Mouse (Mus musculus): ENCODE results near the gene Slamf6. TPM values are rescaled to one million over a fixed set of nuclear protein-coding genes. Genes with fewer than 3 reads are reported as not detected.
"Not testable (repeated sequence)": the region's sequence is repeated elsewhere in the genome, so short reads cannot be mapped to it uniquely, and the experiment has no call there.

Slamf6 gene
- polyA plus RNA-seq, 1 experiment: 2.8 TPM

DNA sequence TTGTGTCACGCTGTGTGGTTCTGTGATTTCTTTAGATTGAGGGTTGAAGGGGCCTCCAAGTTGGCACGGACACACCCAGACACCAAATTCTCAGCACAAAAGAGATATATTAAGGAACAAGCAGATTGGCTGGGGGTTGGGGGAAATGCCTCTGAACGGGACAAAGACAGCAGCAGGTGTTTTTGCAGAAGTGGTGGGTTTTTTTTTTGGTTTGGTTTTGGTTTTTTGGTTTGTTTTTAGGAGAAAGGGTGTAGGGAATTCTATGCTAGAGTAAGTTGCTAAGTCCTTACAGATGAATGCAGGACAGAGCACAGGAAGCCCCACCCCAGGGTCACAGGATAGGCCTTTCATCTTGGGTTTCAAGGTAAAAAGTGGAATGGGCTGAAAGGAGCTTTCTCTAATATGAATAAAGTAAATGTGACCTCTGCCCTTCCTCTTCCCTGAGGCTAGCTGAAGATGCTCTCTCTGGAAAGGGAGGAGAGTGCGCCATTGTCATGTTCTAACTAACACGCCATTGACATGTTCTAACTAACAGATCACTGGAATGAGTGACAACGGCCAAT lies 31.7 kb downstream of the Slamf6 start:
- WGBS: 80% methylated on average over 6 of the region's 6 CpGs
- no peak for DNase-seq (ENCODE audit: low read depth, low spot score)

DNA sequence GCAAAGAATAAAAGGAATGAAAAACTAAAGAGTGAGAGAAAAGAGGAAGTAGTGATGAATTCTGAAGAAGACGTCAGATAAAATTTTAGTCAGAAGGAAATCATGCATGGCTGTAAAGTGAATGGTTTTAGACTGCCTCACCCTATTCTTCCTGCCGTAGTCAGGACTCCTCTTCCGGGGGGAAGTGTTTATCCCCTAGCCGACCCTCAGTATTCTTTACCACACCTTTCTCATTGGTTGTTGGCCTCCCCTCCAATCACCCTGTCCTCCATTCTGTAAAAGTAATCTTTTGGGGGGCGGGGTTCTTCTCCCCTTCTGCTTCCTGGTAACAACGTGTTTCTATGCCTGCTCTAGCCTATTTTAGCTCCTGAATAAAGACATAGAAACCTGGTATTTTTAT lies 37.8 kb downstream of the Slamf6 start:
- no peak for DNase-seq (ENCODE audit: low read depth, low spot score)
- WGBS: 45% methylated on average over 6 of the region's 6 CpGs

DNA sequence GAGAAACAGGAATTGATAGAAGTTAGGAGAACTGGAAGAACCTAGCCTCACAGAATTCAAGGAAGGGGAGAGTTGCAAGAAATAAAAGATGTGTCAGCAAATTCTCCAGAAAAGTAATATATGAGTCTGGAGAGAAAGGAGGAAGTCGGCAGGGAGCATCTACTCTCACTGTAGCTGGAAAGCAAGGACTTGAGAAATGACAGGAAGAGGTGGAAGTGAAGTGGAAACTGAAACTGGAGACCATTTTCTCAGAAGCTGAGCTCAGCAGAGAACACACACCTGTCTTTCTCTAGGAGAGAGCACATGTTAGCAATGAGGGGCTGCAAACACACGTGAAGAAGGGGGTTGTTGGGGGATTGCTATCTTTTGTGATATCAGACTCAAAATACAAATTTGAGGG lies 40.1 kb downstream of the Slamf6 start:
- no peak for DNase-seq (ENCODE audit: low read depth, low spot score)
- WGBS: 55% methylated on average over 2 of the region's 2 CpGs

DNA sequence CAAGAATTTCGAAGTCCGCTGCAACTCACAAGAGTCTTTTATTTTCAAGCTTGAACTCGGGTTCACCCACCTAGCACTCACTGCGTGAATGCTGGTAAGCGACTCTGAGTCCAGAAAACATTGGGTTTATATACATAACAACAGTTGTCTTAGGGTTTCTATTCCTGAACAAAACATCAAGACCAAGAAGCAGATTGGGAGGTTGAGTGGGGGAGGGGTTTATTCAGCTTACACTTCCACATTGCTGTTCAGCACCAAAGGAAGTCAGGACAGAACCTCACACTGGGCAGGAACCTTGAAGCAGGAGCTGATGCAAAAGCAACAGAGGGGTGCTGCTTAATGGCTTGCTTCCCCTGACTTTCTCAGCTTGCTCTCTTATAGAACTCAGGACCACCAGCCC lies 43.4 kb downstream of the Slamf6 start:
- no peak for DNase-seq (ENCODE audit: low read depth, low spot score)
- 91% methylated on average over 5 of the region's 5 CpGs for WGBS

DNA sequence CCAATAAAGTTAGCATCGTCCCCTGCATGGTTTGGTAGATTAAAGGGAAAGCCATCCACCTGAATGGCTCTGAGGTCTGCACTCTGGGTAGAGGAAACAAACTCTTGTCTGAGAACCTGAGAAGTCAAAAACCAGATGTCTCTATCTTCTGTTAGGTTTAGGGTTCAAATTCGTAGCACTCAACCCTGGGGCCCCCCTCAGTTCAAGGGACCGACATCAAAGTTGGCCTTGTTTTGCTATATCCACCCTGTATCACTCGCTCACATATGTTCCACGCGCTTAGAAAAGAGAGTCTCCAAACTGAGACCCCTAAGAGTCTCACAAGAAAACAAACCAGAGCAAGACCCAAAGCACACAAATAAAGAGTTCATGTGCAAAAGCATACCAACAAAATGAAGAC lies 44.4 kb downstream of the Slamf6 start:
- 42% methylated on average over 6 of the region's 6 CpGs for WGBS

DNA sequence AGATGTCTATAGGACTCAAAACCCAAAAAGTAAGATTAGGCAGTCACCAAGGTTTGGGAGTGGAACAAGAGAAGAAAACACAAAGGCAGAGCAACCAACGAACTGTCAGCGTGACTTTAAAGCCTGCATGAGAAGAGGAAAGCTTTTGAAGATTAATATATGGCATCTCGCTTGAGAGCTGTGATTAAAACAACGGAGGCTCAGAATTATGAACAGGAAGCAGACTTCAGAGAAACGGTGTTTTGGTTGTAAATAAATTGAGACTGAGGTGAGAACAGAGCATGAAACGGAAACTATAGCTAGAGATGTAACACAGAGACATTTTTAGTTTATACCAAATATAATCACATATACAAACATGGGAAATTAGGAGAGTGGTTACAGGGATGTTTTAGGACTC lies 46.3 kb downstream of the Slamf6 start:
- DNase-seq (ENCODE audit: low read depth, low spot score): no peak
- 48% methylated on average over 6 of the region's 6 CpGs for WGBS

More for the DNA sequence above, 44.4 kb downstream of the Slamf6 start:
- no peak for DNase-seq (ENCODE audit: low read depth, low spot score)

DNA sequence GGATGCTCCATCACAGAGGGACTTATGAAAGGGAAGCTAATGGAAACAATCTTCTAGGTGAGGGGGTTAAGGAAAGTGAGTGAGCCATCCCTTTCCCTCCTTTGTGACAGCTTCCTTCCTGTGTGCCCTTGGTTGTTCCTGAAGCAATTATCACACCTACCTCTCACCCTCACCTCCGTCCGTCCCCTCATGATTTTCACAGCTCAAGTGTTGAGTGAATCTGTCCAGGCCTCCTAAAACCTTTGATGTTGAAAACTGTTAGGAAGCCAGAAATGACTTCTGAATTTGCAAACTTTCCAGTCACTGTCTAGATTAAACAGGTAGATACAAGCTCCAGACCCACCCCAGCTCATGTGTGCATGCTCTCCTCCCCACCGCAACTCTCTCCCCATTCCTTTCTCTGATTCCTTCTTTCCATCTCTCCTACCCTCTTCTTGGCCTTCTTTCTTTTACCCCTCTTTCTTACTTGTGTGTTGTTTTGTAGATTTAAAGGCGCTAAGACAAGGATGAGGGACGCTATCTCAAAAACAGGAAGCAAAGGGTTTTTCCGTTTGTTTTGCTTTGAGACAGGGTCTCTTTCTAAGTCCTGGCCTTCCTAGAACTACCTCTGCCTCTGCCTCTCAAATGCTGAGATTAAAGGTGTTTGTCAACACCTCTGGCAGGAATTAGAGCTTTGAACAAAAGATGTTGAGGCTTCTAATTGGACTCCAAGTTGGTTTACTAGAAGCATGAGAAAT lies 48.9 kb downstream of the Slamf6 start:
- no peak for DNase-seq (ENCODE audit: low read depth, low spot score)

DNA sequence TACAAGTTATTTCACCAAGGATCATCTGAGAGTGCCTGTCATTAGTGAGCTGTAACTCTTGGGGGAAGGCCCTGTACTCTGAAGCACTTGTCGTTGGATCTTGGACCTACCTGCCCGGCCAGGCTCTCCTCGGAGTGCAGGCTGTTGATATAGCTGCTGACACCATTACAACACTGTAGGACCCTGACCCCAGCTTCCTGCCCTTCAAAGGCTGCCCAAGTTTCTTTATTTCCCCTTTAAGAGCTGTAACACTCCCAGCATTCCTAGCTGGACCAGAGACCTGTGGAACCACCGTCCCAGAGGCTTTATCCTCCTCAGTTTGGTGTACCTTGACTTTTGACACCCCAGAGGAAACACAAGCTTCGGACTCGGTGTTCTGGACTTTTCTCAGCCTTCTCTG lies 51.9 kb downstream of the Slamf6 start:
- 79% methylated on average over 6 of the region's 6 CpGs for WGBS
- no peak for DNase-seq (ENCODE audit: low read depth, low spot score)

More for the DNA sequence above, 48.9 kb downstream of the Slamf6 start:
- 81% methylated on average over 6 of the region's 6 CpGs for WGBS

DNA sequence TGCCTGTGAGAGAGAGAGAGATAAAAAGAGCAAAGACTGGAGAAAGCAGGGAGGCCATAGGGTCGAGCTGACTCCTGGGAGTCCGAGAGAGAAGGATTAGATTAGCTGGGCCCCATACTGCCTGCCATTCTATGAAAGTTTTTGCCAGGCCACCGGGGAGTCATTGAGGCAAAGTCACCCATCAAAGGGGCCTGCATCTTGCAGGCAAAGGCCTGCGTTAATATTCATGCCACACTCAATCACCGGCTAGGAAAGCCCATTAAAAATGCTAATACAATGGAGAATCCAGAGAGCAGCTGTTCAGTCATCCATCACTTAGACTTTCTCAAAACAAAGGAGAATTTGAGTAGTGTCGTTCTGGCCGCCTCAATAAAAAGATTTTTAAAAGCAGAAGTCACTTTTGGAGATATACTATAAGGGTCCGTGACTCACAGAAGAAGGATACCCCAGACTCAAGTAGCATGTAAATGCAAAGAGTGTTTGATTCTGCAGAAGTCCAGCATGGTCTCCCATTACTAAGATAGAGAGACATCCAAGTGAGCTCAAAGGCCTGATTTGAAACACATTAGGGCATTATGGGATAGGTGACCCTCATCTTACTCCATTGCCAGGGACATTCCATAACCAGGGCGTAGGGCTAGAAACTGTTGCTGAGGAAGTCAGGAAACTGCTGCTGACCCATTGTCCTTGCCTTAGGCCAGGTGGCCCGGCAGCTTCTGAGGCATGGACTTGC lies 53.7 kb downstream of the Slamf6 start:
- DNase-seq (ENCODE audit: low read depth, low spot score): no peak
- WGBS: 75% methylated on average over 10 of the region's 10 CpGs

DNA sequence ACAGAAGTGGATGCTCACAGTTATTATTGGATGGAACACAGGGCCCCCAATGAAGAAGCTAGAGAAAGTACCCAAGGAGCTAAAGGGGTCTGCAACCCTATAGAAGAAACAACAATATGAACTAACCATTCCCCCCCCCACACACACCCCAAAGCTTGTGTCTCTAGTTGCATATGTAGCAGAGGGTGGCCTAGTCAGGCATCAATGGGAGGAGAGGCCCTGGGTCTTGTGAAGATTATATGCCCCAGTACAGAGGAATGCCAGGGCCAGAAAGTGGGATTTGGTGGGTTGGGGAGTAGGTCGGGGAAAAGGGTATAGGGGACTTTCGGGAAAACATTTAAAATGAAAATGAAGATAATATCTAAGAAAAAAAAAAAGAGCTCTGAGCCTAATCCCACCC lies 57.0 kb downstream of the Slamf6 start:
- DNase-seq (ENCODE audit: low read depth, low spot score): not testable (repeated sequence)
- WGBS: 91% methylated on average over 2 of the region's 2 CpGs

DNA sequence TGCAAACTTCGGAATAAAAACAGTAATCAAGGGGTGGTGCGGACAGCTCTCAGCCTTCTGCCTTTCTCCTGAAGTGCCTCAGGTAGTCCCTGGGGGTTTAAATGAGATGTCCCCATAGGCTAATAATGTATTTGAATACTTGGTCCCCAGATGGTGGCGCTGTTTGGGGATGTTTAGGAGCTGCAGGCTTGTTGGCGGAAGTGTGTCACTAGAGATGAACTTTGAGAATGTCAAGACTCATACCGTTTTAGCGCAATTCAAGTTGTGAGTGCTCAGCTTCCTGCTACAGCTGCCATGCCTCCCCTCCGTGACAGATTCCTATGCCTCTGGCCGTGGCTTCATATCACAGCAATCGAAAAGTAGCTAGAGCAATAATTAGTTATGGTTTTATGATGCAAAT lies 58.1 kb downstream of the Slamf6 start:
- no peak for DNase-seq (ENCODE audit: low read depth, low spot score)
- 86% methylated on average over 9 of the region's 9 CpGs for WGBS

DNA sequence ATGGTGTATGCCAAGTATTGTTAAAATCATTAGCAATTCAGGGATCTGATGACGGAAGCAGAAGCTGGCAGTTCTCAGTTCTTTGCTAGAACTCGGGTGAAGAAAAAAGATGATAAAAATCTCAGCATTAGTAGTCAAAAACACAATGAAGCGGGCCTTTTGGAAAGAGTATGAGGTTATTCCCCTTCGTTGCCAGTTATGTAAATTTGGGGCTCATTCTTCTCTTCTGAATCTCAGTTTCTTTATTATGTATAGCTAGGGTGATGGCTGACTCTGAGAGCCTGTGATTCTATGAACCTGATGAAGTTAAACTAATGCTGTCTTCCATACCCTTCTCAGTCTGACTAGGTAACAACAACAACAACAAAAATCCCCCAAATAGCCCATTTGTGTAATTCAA lies 58.5 kb downstream of the Slamf6 start:
- DNase-seq (ENCODE audit: low read depth, low spot score): no peak
- WGBS: 86% methylated on average over 4 of the region's 4 CpGs

DNA sequence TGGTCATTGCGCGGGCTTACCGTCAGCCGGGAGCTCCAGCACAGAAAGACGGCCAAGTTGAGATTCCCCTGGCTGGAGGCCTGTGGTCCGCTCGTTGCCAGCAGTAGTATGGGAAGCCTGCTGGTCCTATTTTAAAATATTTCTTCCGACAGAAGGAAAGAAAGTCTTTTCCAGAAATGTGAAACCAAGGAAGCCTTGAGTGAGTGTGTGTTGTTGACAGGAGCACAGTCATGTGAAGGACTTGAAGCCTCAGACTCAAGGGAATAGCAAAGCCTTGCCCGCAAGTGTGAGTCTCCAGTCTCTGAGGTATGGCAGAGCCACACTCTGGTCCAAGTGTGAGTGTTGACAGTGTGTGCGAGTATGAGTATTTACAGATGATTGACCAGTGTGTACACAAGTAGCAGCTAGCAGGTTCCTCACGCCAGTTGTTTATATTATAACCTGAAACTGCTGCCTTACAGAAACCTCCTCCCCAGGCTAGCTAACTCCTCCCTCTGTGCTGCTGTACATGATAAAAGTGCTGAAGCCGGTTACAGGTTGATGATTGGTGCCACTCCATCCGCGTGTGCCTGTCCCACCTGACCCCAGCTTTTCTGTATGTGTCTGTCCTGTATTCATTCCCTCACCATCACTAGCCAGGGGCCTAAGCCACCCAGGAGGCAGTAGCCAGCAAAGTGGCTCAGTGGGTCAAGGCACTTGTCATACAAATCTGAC lies 59.7 kb downstream of the Slamf6 start:
- DNase-seq (ENCODE audit: low read depth, low spot score): no peak
- 78% methylated on average over 14 of the region's 14 CpGs for WGBS

DNA sequence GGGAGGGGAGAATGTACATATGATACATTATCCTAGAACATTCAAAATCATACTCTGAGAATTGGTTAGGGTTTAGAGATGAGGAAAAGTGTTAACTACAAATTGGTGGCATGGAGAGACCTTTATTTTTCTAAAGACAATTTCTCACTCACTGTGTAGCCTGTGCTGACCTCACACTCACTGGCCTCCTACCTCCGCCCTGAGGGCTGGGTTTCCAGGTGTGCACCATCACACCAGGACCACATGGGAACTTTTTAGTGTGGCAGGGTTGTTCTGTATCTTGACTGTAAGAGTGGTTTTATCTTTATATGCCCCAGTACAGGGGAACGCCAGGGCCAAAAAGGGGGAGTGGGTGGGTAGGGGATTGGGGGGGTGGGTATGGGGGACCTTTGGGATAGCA lies 60.6 kb downstream of the Slamf6 start:
- no peak for DNase-seq (ENCODE audit: low read depth, low spot score)
- WGBS: 83% methylated on average over 2 of the region's 2 CpGs

DNA sequence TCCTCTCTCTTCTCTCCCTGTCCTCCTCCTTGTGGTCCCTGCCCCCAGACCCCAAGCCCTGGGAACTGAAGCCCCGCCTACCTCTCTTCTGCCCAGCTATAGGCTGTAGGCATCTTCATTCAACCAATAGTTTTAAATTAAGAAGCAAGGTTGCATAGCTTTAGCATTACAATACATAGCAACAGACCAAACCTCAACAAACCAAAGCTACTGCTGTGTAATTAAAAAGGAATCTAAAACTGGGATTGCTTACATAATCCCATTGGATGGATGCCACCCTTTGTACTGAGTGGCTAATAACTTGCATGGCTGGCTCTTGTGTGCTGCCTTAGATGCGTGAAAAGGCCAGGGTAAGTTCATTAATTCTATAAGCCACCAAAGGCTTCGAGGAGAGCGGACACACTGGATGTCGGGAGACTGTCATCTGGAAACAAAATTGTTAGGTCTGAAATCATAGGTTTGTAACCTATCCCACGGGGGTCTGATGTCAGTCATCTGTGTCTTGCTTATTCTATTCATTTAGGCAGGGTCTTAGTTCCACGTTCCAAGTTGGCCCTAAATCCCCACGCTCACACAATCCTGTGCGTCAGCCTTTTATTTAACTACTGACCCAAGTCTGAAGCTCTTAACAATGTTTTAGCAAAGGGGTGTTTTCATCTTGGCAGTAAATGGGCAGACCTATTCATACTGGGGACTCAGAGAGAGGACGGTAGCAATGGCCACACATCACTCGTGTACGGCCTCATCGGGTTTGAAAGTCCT lies 62.8 kb downstream of the Slamf6 start:
- no peak for DNase-seq (ENCODE audit: low read depth, low spot score)

DNA sequence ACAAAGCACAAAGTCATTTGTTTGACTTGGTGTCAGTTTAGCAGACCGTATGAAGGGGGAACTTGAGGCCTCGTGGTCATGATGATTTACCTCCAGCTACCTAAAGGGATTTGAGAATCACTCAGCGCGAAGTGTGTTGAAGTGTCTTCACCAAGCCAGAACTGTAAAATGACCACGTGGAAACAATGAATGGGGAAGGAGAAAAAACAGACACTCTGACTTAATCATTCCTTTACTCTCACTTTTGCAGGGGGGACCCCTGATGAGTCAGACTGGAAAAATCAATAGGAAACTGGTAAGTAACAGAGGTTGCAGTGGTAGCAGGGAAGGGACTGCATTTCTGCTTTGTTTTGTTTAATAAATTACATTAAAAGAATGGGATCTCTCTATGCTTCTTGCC lies 64.9 kb downstream of the Slamf6 start:
- no peak for DNase-seq (ENCODE audit: low read depth, low spot score)
- 55% methylated on average over 5 of the region's 5 CpGs for WGBS

More for the DNA sequence above, 62.8 kb downstream of the Slamf6 start:
- 87% methylated on average over 13 of the region's 13 CpGs for WGBS

DNA sequence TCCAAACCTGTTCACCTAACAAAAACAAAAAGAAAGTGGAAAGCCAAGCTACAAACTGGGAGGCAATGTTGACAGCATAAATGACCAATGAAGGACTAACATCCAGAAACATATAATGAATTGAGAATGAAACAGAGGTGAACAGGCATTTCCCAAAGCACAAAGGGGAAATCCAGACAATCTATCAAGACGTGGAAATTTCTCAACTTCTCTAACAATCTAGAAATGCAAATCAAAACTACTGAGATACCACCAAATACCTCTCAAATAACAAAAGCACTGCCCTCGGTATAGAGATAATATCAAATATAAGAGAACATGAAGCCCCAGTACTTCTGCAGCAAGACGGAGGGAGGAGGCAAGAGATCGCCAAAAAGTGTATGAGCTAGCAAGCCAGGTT lies 65.4 kb downstream of the Slamf6 start:
- WGBS: 74% methylated on average over 4 of the region's 4 CpGs
- no peak for DNase-seq (ENCODE audit: low read depth, low spot score)

DNA sequence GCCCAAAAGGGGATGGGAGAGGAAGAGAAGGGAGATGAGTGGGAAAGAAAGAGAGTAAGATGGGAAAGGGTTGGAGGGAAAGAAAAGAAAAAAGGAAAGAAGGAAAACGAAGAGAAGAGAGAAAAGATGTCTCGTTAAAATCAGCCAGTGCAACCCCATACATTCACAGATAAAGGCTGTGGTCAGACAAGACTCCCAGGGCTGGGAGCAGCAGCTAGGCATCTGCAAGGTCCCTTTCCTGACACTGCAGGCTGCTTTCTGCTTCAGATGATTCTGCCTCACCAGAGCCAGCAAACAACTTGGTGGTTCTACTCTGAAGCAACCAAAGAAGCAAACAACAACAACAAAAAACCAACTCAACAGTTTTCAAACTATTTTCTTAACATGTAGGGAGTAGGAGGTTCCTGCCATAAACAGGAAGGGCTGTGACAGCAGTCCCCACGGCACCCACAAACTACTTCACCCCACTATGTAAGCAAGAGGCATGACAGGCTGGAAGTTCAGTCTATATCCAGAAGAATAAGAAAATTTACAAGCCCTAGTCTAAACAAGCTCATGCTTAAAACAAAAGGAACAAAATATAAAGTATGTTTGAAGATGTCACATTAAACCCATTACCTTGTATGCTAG lies 66.2 kb downstream of the Slamf6 start:
- no peak for DNase-seq (ENCODE audit: low read depth, low spot score)
- 46% methylated on average over 3 of the region's 3 CpGs for WGBS

DNA sequence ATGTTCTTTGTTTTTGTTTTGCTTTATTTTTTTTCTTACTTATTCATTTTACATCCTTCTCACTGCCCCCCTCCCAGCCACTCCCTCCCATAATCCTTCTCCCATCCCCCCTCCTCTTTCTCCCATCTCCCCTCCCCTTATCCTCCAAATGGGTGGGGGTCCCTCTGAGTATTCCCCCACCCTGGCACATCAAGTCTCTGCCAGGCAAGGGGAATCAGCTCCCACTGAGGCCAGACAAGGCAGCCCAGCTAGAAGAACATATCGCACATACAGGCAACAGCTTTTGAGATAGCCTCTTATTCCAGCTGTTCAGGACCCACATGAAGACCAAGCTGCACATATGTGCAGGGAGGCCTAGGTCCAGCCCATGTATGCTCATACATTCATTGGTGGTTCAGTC lies 66.8 kb downstream of the Slamf6 start:
- no peak for DNase-seq (ENCODE audit: low read depth, low spot score)
- 97% methylated on average over 1 of the region's 1 CpGs for WGBS

All from large intestine, adult 2 months (tissue).